Mouse (Mus musculus) bone marrow macrophage, adult 2 months (primary cell): ENCODE measurements at regions not wholly inside any gene's neighbourhood (a gene's known extent, or its start where the extent isn't known, plus 50 kb on each side); places are given as distances from the start of the nearest gene placed in this dataset.

ENCODE experiments used
- CTCF ChIP-seq: IDR thresholded peaks from 2 replicates; pipeline ENCODE4 v1.5.1; 2012; ENCODE audit warnings: low read depth, mild to moderate bottlenecking, low read length, moderate library complexity
- POLR2A ChIP-seq: IDR thresholded peaks from 2 replicates; pipeline ENCODE4 v1.6.1; 2012; ENCODE audit warnings: mild to moderate bottlenecking, low read depth, low read length, borderline replicate concordance

GRCm38 (mm10) chr2:17876942-17877341 is 119.8 kb downstream of the H2al2a start:
- no peak for TF ChIP-seq POLR2A
- no peak for TF ChIP-seq CTCF
